Mouse (Mus musculus): ENCODE measurements at regions not wholly inside any gene's neighbourhood (a gene's known extent, or its start where the extent isn't known, plus 50 kb on each side); places are given as distances from the start of the nearest gene placed in this dataset.

GRCm38 (mm10) chr15:25468478-25468877 lies 54.9 kb upstream of the Basp1 start:
- in situ Hi-C loops (cut with MboI, MseI) = no loop called here

GRCm38 (mm10) chr15:25469185-25469845 lies 55.8 kb upstream of the Basp1 start:
- in situ Hi-C loops (cut with MboI, MseI) = no loop called here

- in situ Hi-C loops (cut with MboI, MseI) = no loop called here
Observed at GRCm38 (mm10) chr15:25471331-25471730, 57.8 kb upstream of the Basp1 start.

- in situ Hi-C loops (cut with MboI, MseI) = no loop called here
Observed at GRCm38 (mm10) chr15:25473201-25473710, 59.7 kb upstream of the Basp1 start.

GRCm38 (mm10) chr15:25474096-25474495 lies 60.5 kb upstream of the Basp1 start:
- in situ Hi-C loops (cut with MboI, MseI) = no loop called here

- in situ Hi-C loops (cut with MboI, MseI) = no loop called here
Observed at GRCm38 (mm10) chr15:25482586-25482985, 69.0 kb upstream of the Basp1 start.

- in situ Hi-C loops (cut with MboI, MseI) = no loop called here
Observed at GRCm38 (mm10) chr15:25485372-25485771, 71.8 kb upstream of the Basp1 start.

- in situ Hi-C loops (cut with MboI, MseI) = no loop called here
Observed at GRCm38 (mm10) chr15:25486158-25486557, 72.6 kb upstream of the Basp1 start.

GRCm38 (mm10) chr15:25489804-25490203 lies 76.2 kb upstream of the Basp1 start:
- in situ Hi-C loops (cut with MboI, MseI) = no loop called here

- in situ Hi-C loops (cut with MboI, MseI) = no loop called here
Observed at GRCm38 (mm10) chr15:25492161-25492746, 78.7 kb upstream of the Basp1 start.

GRCm38 (mm10) chr15:25494687-25495299 lies 81.2 kb upstream of the Basp1 start:
- in situ Hi-C loops (cut with MboI, MseI) = no loop called here

- in situ Hi-C loops (cut with MboI, MseI) = no loop called here
Observed at GRCm38 (mm10) chr15:25495926-25496644, 82.5 kb upstream of the Basp1 start.

- in situ Hi-C loops (cut with MboI, MseI) = no loop called here
Observed at GRCm38 (mm10) chr15:25497743-25498142, 84.2 kb upstream of the Basp1 start.

GRCm38 (mm10) chr15:25498422-25498821 lies 84.9 kb upstream of the Basp1 start:
- in situ Hi-C loops (cut with MboI, MseI) = no loop called here

- in situ Hi-C loops (cut with MboI, MseI) = no loop called here
Observed at GRCm38 (mm10) chr15:25502513-25502912, 88.9 kb upstream of the Basp1 start.

GRCm38 (mm10) chr15:25503104-25503503 lies 89.5 kb upstream of the Basp1 start:
- in situ Hi-C loops (cut with MboI, MseI) = no loop called here

GRCm38 (mm10) chr15:25509139-25509538 lies 95.6 kb upstream of the Basp1 start:
- in situ Hi-C loops (cut with MboI, MseI) = no loop called here

GRCm38 (mm10) chr15:25509584-25509983 lies 96.0 kb upstream of the Basp1 start:
- in situ Hi-C loops (cut with MboI, MseI) = no loop called here

- in situ Hi-C loops (cut with MboI, MseI) = no loop called here
Observed at GRCm38 (mm10) chr15:25510060-25510492, 96.5 kb upstream of the Basp1 start.

GRCm38 (mm10) chr15:25518025-25518928 lies 104.0 kb upstream of the Myo10 start:
- in situ Hi-C loops (cut with MboI, MseI) = no loop called here

GRCm38 (mm10) chr15:25524189-25524588 lies 98.1 kb upstream of the Myo10 start:
- in situ Hi-C loops (cut with MboI, MseI) = no loop called here

Measured in T-helper 1 cell (primary cell).